21 mouse cellular contexts compared by ENCODE assay signal in genomic region chr16:57366141-57366540, GRCm38 (mm10). TPM values are rescaled to one million over a fixed set of nuclear protein-coding genes. Genes with fewer than 3 reads are reported as not detected.
DNase-seq lines count a peak whose midpoint lies in the region; ATAC-seq lines count a peak whose summit lies in the region.
"Had no signal": no experiment of that assay in that cellular context is flagged by ENCODE, and none has a peak within 500 bp of the region (broad histone marks: within the 10 kb centered on the region; RNA-seq: fewer than 3 reads in every experiment).

No protein-coding gene starts in this region.

- H3K36me3 ChIP-seq in kidney, embryonic 14.5 days (ENCODE audit: control insufficient read depth, insufficient read depth, low read length): no peaks in the 10 kb centered on the region
- H3K36me3 ChIP-seq: forebrain, embryonic 15.5 days; hindbrain, embryonic 13.5 days; liver, embryonic 12.5 days had no signal

- no peak overlapping the region for H3K27ac ChIP-seq in kidney, embryonic 14.5 days (ENCODE audit: low read depth, low read length)
- H3K27ac ChIP-seq: forebrain, embryonic 15.5 days; hindbrain, embryonic 13.5 days; layer of hippocampus, adult 2 months; liver, embryonic 12.5 days had no signal

- H3K4me2 ChIP-seq in kidney, embryonic 14.5 days (replicated peaks; ENCODE audit: low read depth, low read length): 0 out of 2 replicates have a peak overlapping the region, but pooled peaks have one; percentile 8
- H3K4me2 ChIP-seq: forebrain, embryonic 15.5 days; hindbrain, embryonic 13.5 days; liver, embryonic 12.5 days; lung, embryonic 14.5 days; midbrain, embryonic 11.5 days had no signal

- no peak for DNase-seq in kidney, adult 11 months
- DNase-seq in adrenal gland, adult 8-10 months: peak; percentile 63
- DNase-seq in embryo, embryonic 10.5 days (ENCODE audit: low spot score): peak; percentile 75
- DNase-seq in hindlimb bud, embryonic 11.5 days (ENCODE audit: extremely low spot score, low read depth, low spot score): peak; percentile 69
- no peak for DNase-seq in heart, postnatal 36 days
- no peak for DNase-seq in cerebellum, postnatal 10 days
- DNase-seq in testis, postnatal 14 days (ENCODE audit: low spot score): no peak
- DNase-seq: B cell, adult 2 months; cerebellum, adult 11-12 months; heart, postnatal 10 days; kidney, adult 8-10 months; left cerebral cortex, postnatal 4 days; lung, embryonic 14.5 days; lung, postnatal 4 days had no signal

- H3K9ac ChIP-seq in kidney, embryonic 14.5 days (ENCODE audit: low read depth, low read length): no peak overlapping the region
- H3K9ac ChIP-seq: forebrain, embryonic 15.5 days; hindbrain, embryonic 13.5 days; liver, embryonic 12.5 days; lung, embryonic 14.5 days had no signal

- peaks cover 28% of the 10 kb centered on the region for H3K4me1 ChIP-seq in kidney, embryonic 14.5 days (ENCODE audit: control insufficient read depth, insufficient read depth, low read length)

- WGBS in kidney, embryonic 14.5 days: 8% methylated on average over 6 of the region's 6 CpGs

- H3K4me3 ChIP-seq in kidney, embryonic 14.5 days (ENCODE audit: low read length): no peak overlapping the region
- H3K4me3 ChIP-seq: forebrain, embryonic 15.5 days; hindbrain, embryonic 13.5 days; layer of hippocampus, adult 2 months; liver, embryonic 12.5 days had no signal

- ATAC-seq in kidney, embryonic 14.5 days (ENCODE audit: low FRiP score, low TSS enrichment): peak; percentile 70
- ATAC-seq: activated CD4-positive, CD25-positive, alpha-beta regulatory T cell, adult 4 months; forebrain, embryonic 15.5 days; liver, embryonic 12.5 days had no signal

- intact Hi-C loops in heart, postnatal 36 days (cut with DNase I): no loop called here

- H3K27me3 ChIP-seq in kidney, embryonic 14.5 days (ENCODE audit: control insufficient read depth, insufficient read depth, low read length): no peaks in the 10 kb centered on the region
- H3K27me3 ChIP-seq: forebrain, embryonic 15.5 days; hindbrain, embryonic 13.5 days; liver, embryonic 12.5 days had no signal

- no peaks in the 10 kb centered on the region for H3K9me3 ChIP-seq in kidney, embryonic 14.5 days (ENCODE audit: control insufficient read depth, low read length)
- H3K9me3 ChIP-seq: forebrain, embryonic 15.5 days; hindbrain, embryonic 13.5 days; liver, embryonic 12.5 days had no signal

RNA-seq across cellular contexts. Expression of gene Filip1l, which starts 13.2 kb away (rescaled TPM):
- 16.3 and 21.1 TPM in 2 replicates for polyA plus RNA-seq in kidney, embryonic 14.5 days (2014; fragmentation: Nextera tagmentation; extraction: Ambion mirVana)
- total RNA-seq in adrenal gland, adult 8-10 months (2022): 10 to 100 TPM; 15.2 to 32.3 (median 24.5) TPM
- 10 to 100 TPM; 35.4 to 37.8 TPM for total RNA-seq in heart, postnatal 36 days (2021)

Comparison
In these comparisons a context has a peak if more than half of its experiments do, and no peak if none do; other contexts are left out.
1. DNase-seq: peak in adrenal gland, adult 8-10 months (single experiment), embryo, embryonic 10.5 days (single experiment) and hindlimb bud, embryonic 11.5 days (single experiment); none in kidney, adult 11 months (single experiment), heart, postnatal 36 days (0 of 2), cerebellum, postnatal 10 days (0 of 2) and testis, postnatal 14 days (single experiment).